Mouse (Mus musculus): ENCODE results near the gene Tmco3.

DNA sequence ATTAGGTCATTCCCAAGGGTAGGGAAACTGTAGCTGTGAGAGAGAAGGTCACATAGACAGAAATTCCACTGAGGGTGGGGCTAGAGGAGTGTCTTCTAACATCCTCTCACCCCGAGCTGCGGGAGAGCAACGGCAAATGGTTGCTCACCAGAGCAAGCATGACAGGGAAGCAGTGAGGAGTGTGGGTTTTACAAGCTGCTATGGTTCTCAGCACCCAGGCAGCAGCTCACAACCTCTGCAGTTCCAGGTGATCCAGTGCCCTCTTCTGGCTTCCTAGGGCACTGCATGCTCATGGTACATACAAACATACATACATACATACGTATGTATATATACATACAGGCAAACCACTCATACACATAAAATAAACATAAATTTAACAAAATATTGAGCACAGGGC lies 17.9 kb downstream of the Tmco3 start:
- TF ChIP-seq POLR2A (IDR thresholded peaks at IDR 0.05; ENCODE audit: insufficient read depth, low read depth, low read length): no peak
- TF ChIP-seq EP300 (IDR thresholded peaks at IDR 0.05; ENCODE audit: insufficient read depth, low read depth, low read length): no peak

Data from heart, adult 2 months (tissue).